Mouse (Mus musculus) brain, embryonic 14.5 days (tissue): ENCODE measurements at regions not wholly inside any gene's neighbourhood (a gene's known extent, or its start where the extent isn't known, plus 50 kb on each side); places are given as distances from the start of the nearest gene placed in this dataset.

ENCODE experiments used
- CTCF ChIP-seq: fragments of 200-500 bp; IDR thresholded peaks from 2 replicates; pipeline ENCODE4 v1.5.1; 2012; ENCODE audit warnings: inconsistent platforms, mild to moderate bottlenecking, moderate library complexity, borderline replicate concordance; ENCODE audit not compliant: insufficient read depth, insufficient read length; ENCODE audit errors: extremely low read depth
- POLR2A ChIP-seq: fragments of 200-500 bp; IDR thresholded peaks from 2 replicates; pipeline ENCODE4 v1.6.1; 2012; ENCODE audit warnings: mild to moderate bottlenecking, inconsistent platforms, borderline replicate concordance; ENCODE audit not compliant: poor library complexity, insufficient read depth, insufficient read length, severe bottlenecking; ENCODE audit errors: extremely low read depth

- TF ChIP-seq CTCF = no peak
- TF ChIP-seq POLR2A = no peak
These were observed 1406.3 kb upstream of the Lrrc6 start for GRCm38 (mm10) chr15:67907034-67907433.
